Mouse (Mus musculus) midbrain, embryonic 14.5 days (tissue): ENCODE measurements around the gene Pnp2. TPM values are rescaled to one million over a fixed set of nuclear protein-coding genes. Genes with fewer than 3 reads are reported as not detected.

Source experiments
- ATAC-seq: fragments of 200-750 bp; cut with Nextera tagmentation; 2 replicates; pipeline ENCODE4 v1.8.0; 2017; ENCODE audit warnings: moderate number of reproducible peaks, moderate library complexity; ENCODE audit not compliant: low FRiP score, low TSS enrichment
- DNase-seq: peaks from one replicate; pipeline ENCODE4 v3.0.0-alpha.2; 2015
- H3K27ac ChIP-seq: fragments of 300-500 bp; sonication (generic); replicated peaks from 2 replicates; pipeline ENCODE4 v1.5.1; 2014; ENCODE audit warnings: mild to moderate bottlenecking, low read depth, low read length, moderate library complexity
- H3K27me3 ChIP-seq: fragments of 300-500 bp; sonication (generic); 2 replicates; pipeline ENCODE4 v1.6.1; 2014; ENCODE audit warnings: low read length, control low read depth, mixed read lengths; ENCODE audit not compliant: control insufficient read depth, insufficient read depth
- H3K36me3 ChIP-seq: fragments of 300-500 bp; sonication (generic); 2 replicates; pipeline ENCODE4 v1.6.1; 2014; ENCODE audit warnings: low read length, control low read depth; ENCODE audit not compliant: control insufficient read depth, insufficient read depth
- H3K4me1 ChIP-seq: fragments of 300-500 bp; sonication (generic); 2 replicates; pipeline ENCODE4 v1.6.1; 2014; ENCODE audit warnings: mild to moderate bottlenecking, antibody characterized with exemption, low read length, control low read depth; ENCODE audit not compliant: control insufficient read depth, insufficient read depth
- H3K4me2 ChIP-seq: fragments of 300-500 bp; sonication (generic); 2 replicates; pipeline ENCODE4 v1.6.1; 2014; ENCODE audit warnings: mild to moderate bottlenecking, low read length, moderate library complexity
- H3K4me3 ChIP-seq: fragments of 300-500 bp; sonication (generic); replicated peaks from 2 replicates; pipeline ENCODE4 v1.5.1; 2014; ENCODE audit warnings: low read depth, low read length
- H3K9ac ChIP-seq: fragments of 300-500 bp; sonication (generic); replicated peaks from 2 replicates; pipeline ENCODE4 v1.6.1; 2014; ENCODE audit warnings: mild to moderate bottlenecking, low read length, moderate library complexity
- H3K9me3 ChIP-seq: fragments of 300-500 bp; sonication (generic); 2 replicates; pipeline ENCODE4 v1.6.1; 2016; ENCODE audit warnings: low read length, control low read depth, mixed read lengths; ENCODE audit not compliant: control insufficient read depth
- WGBS: fragments of 180-500 bp; shearing (Covaris S2); extraction: QIAGEN DNeasy Blood & Tissue Kit; methylation state at CpG from one replicate; pipeline ENCODE4 v1.1.7; 2014; 5-methylcytosine and 5-hydroxymethylcytosine counted together
- polyA plus RNA-seq: library from polyadenylated mRNA; unstranded; fragments of >200 nt; fragmentation: Nextera tagmentation; extraction: Ambion mirVana; gene quantifications from 2 replicates; pipeline ENCODE4 v1.2.1, GENCODE M21; 2014

The Pnp2 gene
- polyA plus RNA-seq, 1 experiment from 2014 or later: 0.50 TPM

GRCm38 (mm10) chr14:51009572-51009971 lies 53.8 kb downstream of the Pnp2 start:
- DNase-seq (no peak), ATAC-seq (no peak)
- WGBS: 87% methylated on average over 6 of the region's 6 CpGs
- no peak overlapping the region for H3K9ac ChIP-seq
- no peaks in the 10 kb centered on the region for H3K4me1 ChIP-seq
- H3K36me3 ChIP-seq: no peaks in the 10 kb centered on the region
- H3K9me3 ChIP-seq: no peaks in the 10 kb centered on the region
- H3K4me3 ChIP-seq: no peak overlapping the region
- H3K27ac ChIP-seq: no peak overlapping the region
- no peaks in the 10 kb centered on the region for H3K27me3 ChIP-seq
- H3K4me2 ChIP-seq: no peak overlapping the region

Other genes with a start within 250 kb of the Pnp2 start
- gene Olfr748, start 248.6 kb upstream of the Pnp2 start, polyA plus RNA-seq: not detected in 2 replicates
- gene Olfr749, start 210.9 kb upstream of the Pnp2 start, polyA plus RNA-seq: not detected in 2 replicates
- 133 and 138 TPM in 2 replicates for gene Ttc5, start 170.5 kb upstream of the Pnp2 start, polyA plus RNA-seq
- 0.15 TPM in 1 of 2 replicates, not detected in the other for gene Ccnb1ip1, start 148.3 kb upstream of the Pnp2 start, polyA plus RNA-seq
- gene Parp2, start 148.2 kb upstream of the Pnp2 start, polyA plus RNA-seq: 47.9 and 51.2 TPM in 2 replicates
- 2.0 and 3.4 TPM in 2 replicates for gene Tep1, start 85.4 kb upstream of the Pnp2 start, polyA plus RNA-seq
- gene Klhl33, start 58.5 kb upstream of the Pnp2 start, polyA plus RNA-seq: 0.76 and 1.4 TPM in 2 replicates
- 110 and 116 TPM in 2 replicates for gene Osgep, start 31.1 kb upstream of the Pnp2 start, polyA plus RNA-seq
- gene Apex1, start 31.0 kb upstream of the Pnp2 start, polyA plus RNA-seq: 223 and 227 TPM in 2 replicates
- 90.3 and 119 TPM in 2 replicates for gene Pip4p1, start 25.1 kb upstream of the Pnp2 start, polyA plus RNA-seq
- 15.7 and 24.6 TPM in 2 replicates for gene Pnp, start 24.9 kb upstream of the Pnp2 start, polyA plus RNA-seq
- gene Gm49342, start 11.5 kb upstream of the Pnp2 start, polyA plus RNA-seq: 0.95 TPM in 1 of 2 replicates, not detected in the other
- not detected in 2 replicates for gene Rnase10, start 51.8 kb downstream of the Pnp2 start, polyA plus RNA-seq
- not detected in 2 replicates for gene Rnase9, start 85.9 kb downstream of the Pnp2 start, polyA plus RNA-seq
- gene Rnase11, start 94.2 kb downstream of the Pnp2 start, polyA plus RNA-seq: not detected in 2 replicates
- gene Rnase12, start 101.7 kb downstream of the Pnp2 start, polyA plus RNA-seq: 0.34 and 0.59 TPM in 2 replicates
- 0.11 TPM in 1 of 2 replicates, not detected in the other for gene Olfr750, start 118.4 kb downstream of the Pnp2 start, polyA plus RNA-seq
- 9.6 and 12.7 TPM in 2 replicates for gene Rnase4, start 135.1 kb downstream of the Pnp2 start, polyA plus RNA-seq
- 1.5 and 2.7 TPM in 2 replicates for gene Ang, start 135.2 kb downstream of the Pnp2 start, polyA plus RNA-seq
- not detected in 2 replicates for gene Eddm3b, start 158.4 kb downstream of the Pnp2 start, polyA plus RNA-seq
- gene Rnase6, start 167.9 kb downstream of the Pnp2 start, polyA plus RNA-seq: 1.1 TPM in 1 of 2 replicates, not detected in the other
- 0.23 TPM in 1 of 2 replicates, not detected in the other for gene Rnase1, start 190.8 kb downstream of the Pnp2 start, polyA plus RNA-seq
- not detected in 2 replicates for gene Rnase2b, start 206.3 kb downstream of the Pnp2 start, polyA plus RNA-seq
- not detected in 2 replicates for gene Ang2, start 243.2 kb downstream of the Pnp2 start, polyA plus RNA-seq
- gene Ear14, start 247.4 kb downstream of the Pnp2 start, polyA plus RNA-seq: not detected in 2 replicates